Mouse (Mus musculus) hindlimb bud, embryonic 11.5 days (tissue): Measurements from ENCODE around the gene Adgrg2.

Experiments used
- DNase-seq: peaks from one replicate; pipeline ENCODE4 v3.0.0-alpha.2; 2012; ENCODE audit warnings: low read depth, low spot score; ENCODE audit errors: extremely low spot score

Adgrg2 gene

DNA sequence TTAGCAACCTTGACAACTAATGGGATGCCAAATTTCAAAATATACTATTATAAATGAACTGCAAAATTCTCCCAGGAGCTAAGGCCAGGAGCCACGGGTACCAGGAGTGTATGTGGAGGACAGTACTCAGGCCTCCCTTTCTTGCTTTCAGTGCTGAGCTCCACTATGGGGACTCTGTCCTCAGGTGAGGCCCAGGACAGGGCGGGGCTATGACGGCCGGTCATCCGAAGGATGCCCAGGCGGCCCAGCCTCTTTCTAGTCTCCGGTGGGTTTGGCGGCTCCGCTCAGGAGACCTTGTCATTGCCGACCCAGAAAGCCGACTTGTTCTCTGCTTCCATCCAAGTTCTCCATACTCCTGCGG lies 111.2 kb downstream of the Adgrg2 start:
- DNase-seq = no peak

DNA sequence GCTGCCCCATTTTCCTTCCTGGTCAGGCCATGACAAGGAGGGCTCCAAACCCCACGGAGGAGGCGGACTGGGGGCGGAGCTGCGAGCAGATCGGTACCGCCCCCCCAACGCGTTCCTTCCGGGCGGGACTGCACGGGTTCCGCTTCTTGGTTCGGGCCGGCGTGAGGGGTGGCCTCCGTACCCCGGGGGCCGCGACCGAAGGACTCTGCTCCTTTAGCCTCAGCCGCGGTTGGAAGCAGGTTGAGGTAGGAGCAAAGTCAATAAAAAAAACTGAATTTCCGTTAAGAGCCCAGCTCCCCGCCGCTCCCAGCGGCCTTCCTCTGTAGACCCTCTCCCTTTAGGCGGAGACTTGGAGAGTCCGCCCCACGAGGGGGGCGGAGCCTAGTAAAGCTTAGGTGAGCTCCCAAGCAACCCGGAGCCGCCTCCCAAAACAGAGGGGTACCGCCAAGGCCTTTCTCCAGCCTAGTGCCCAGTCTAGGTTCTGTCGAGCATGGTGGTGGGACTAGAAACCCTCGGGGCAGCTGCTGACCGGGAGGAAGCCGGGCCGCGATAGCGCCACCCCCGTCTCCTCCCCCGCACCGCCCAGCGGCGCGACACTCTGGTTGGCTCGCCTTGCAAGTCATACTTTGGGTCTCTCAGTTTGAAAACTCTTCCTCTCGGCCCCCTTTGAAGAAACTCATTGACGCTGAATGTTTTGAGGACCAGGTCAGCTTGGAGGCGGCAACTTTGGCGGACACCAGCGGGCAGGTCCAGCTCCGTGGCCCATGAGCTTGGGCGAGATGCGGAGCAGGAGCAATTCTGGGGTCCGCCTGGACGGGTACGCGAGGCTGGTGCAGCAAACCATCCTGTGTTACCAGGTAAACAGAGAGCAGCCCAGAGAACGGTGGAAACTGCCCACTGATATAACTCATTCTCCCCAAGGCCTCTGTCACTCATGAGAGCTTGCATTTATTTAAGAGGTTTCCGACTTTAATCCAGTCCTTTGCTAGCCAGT lies 111.9 kb downstream of the Adgrg2 start, which contains the start of gene Phka2:
TSS of gene Phka2 (plus strand) at position 119 of the 994 bp plus-strand sequence.
- peak; percentile 39 for DNase-seq

DNA sequence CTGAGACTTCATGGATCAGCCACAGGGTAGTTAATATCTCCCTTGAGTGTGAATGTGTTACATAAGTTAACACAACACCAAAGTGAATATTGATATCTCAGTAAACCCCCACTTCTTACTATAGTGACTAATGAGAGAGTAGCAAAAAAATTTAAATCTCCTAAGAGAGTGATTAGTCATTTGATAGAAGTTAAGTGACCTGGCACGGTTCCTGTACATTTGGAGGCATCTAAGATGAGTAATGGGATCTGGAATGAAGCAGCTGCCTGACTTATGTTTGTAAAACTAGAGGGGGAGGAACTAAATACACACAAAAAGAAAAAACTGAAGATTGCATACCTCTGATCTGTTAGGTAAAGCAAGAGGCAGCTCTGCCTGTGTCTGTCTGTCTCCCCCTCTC lies 118.6 kb downstream of the Adgrg2 start:
- DNase-seq = no peak

DNA sequence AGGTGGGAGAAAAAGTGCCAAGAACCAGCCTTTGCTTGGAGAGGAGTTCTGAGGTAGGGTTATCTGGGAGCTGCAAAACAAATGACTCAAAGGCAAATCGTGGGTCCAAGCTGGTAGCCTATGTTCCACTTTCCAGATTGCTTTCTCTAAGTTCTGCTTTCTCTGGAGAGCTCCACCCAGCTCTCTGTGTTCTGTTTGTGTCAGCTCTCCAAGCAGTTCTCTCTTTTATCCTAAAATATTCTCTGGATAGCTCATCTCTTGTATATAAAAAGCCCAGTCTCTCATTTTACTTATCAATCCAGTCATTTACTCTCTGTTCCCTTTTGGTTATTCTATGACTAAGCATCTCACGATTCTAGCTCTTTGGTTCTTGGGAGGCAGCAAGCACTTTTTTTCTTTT lies 119.7 kb downstream of the Adgrg2 start:
- no peak for DNase-seq

DNA sequence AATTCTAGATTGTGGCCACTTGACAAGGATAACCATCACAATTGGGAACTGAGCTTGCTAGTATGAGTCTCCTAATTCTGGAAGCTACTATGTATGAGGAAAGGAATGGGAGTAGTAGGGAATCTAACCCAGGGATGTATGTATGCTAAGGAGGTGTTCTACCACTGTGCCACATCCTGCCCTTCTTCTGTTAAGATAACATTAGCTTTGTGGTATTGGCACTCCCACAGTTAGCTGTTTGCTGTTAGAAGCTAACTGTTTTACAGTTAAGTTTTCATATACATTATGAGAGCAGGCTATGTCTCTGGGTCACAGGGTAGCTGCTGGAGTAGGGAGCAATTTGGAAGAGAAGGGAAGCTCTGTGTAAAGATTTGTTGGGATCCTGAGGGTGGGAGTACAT lies 125.5 kb downstream of the Adgrg2 start:
- DNase-seq = no peak

DNA sequence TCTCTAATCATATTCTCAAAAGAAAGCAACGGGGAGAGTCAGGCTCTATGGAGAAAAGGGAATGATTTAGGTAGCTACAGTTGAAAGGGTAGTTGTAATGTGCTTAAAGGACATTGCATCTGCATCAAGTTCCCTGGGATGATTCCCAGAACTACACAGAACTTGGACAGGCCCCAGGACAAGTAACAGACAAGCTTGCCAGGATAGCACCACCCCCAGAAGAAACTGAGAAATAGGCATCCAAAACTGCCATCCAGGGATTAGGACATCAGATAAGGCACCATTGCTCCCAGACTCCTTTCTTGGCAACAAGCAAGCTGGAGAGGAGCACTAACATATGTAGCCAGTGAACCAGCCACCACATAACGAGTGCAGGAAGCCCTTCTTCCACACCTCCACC lies 152.3 kb downstream of the Adgrg2 start:
- no peak for DNase-seq
